Mouse (Mus musculus) liver, embryonic 11.5 days (tissue): Measurements from ENCODE around the gene Pprc1. TPM values are rescaled to one million over a fixed set of nuclear protein-coding genes. Genes with fewer than 3 reads are reported as not detected.
A peak's percentile ranks its signal among the peaks of the same experiment; 100 is the strongest.

Experiments
- ATAC-seq: fragments of 200-750 bp; cut with Nextera tagmentation; replicated peaks from 2 replicates; pipeline ENCODE4 v1.8.0; 2017; ENCODE audit warnings: moderate number of reproducible peaks, mild to moderate bottlenecking, moderate TSS enrichment, moderate library complexity; ENCODE audit not compliant: low FRiP score
- DNase-seq: peaks from one replicate; pipeline ENCODE4 v3.0.0-alpha.2; 2017; ENCODE audit warnings: low spot score
- H3K27ac ChIP-seq: fragments of 300-500 bp; sonication (generic); 2 replicates; pipeline ENCODE4 v1.5.1; 2014; ENCODE audit warnings: mild to moderate bottlenecking, low read depth, low read length, control low read depth
- H3K27me3 ChIP-seq: fragments of 300-500 bp; sonication (generic); replicated peaks from 2 replicates; pipeline ENCODE4 v1.6.1; 2014; ENCODE audit warnings: low read length, mixed read lengths; ENCODE audit not compliant: control insufficient read depth, insufficient read depth
- H3K36me3 ChIP-seq: fragments of 300-500 bp; sonication (generic); 2 replicates; pipeline ENCODE4 v1.6.1; 2014; ENCODE audit warnings: mild to moderate bottlenecking, low read length, moderate library complexity, mixed read lengths; ENCODE audit not compliant: control insufficient read depth, insufficient read depth
- H3K4me1 ChIP-seq: fragments of 300-500 bp; sonication (generic); replicated peaks from 2 replicates; pipeline ENCODE4 v1.6.1; 2014; ENCODE audit warnings: low read length, mixed read lengths; ENCODE audit not compliant: control insufficient read depth, insufficient read depth
- H3K4me2 ChIP-seq: fragments of 300-500 bp; sonication (generic); 2 replicates; pipeline ENCODE4 v1.6.1; 2014; ENCODE audit warnings: mild to moderate bottlenecking, control low read depth, moderate library complexity
- H3K4me3 ChIP-seq: fragments of 300-500 bp; sonication (generic); 2 replicates; pipeline ENCODE4 v1.5.1; 2014; ENCODE audit warnings: low read depth, low read length, control low read depth
- H3K9ac ChIP-seq: fragments of 300-500 bp; sonication (generic); 2 replicates; pipeline ENCODE4 v1.6.1; 2014; ENCODE audit warnings: low read depth, low read length, control low read depth
- H3K9me3 ChIP-seq: fragments of 300-500 bp; sonication (generic); 2 replicates; pipeline ENCODE4 v1.6.1; 2016; ENCODE audit warnings: low read length, inconsistent platforms, mixed read lengths; ENCODE audit not compliant: control insufficient read depth
- WGBS: fragments of 180-500 bp; shearing (Covaris S2); extraction: QIAGEN DNeasy Blood & Tissue Kit; methylation state at CpG from one replicate; pipeline ENCODE4 v1.1.7; 2014; 5-methylcytosine and 5-hydroxymethylcytosine counted together
- polyA plus RNA-seq: library from polyadenylated mRNA; unstranded; fragments of >200 nt; fragmentation: Nextera tagmentation; extraction: Ambion mirVana; gene quantifications from 2 replicates; pipeline ENCODE4 v1.2.1, GENCODE M21; 2014

Pprc1 gene
- polyA plus RNA-seq, 1 experiment from 2014 or later = 73.2 TPM

- ATAC-seq (no peak), DNase-seq (no peak)
- 19% methylated on average over 13 of the region's 13 CpGs for WGBS
- H3K9me3 ChIP-seq = no peaks in the 10 kb centered on the region
- H3K4me1 ChIP-seq = peaks cover 57% of the 10 kb centered on the region
- peak overlapping the region; percentile 96 for H3K9ac ChIP-seq
- peaks cover 35% of the 10 kb centered on the region for H3K36me3 ChIP-seq
- peak overlapping the region; percentile 98 for H3K27ac ChIP-seq
- H3K4me2 ChIP-seq = peak overlapping the region; percentile 92
- peak overlapping the region; percentile 95 for H3K4me3 ChIP-seq
- H3K27me3 ChIP-seq = no peaks in the 10 kb centered on the region
Observed at GRCm38 (mm10) chr19:46037925-46038850, 6.5 kb upstream of the Pprc1 start.

GRCm38 (mm10) chr19:46038851-46039260 lies 5.8 kb upstream of the Pprc1 start:
- peaks cover 28% of the 10 kb centered on the region for H3K36me3 ChIP-seq
- WGBS = 2% methylated on average over 12 of the region's 17 CpGs
- DNase-seq = no peak
- ATAC-seq = no peak
- peak overlapping the region; percentile 96 for H3K9ac ChIP-seq
- H3K9me3 ChIP-seq = no peaks in the 10 kb centered on the region
- peak overlapping the region; percentile 98 for H3K27ac ChIP-seq
- H3K4me3 ChIP-seq = peak overlapping the region; percentile 95
- peaks cover 64% of the 10 kb centered on the region for H3K4me1 ChIP-seq
- H3K27me3 ChIP-seq = no peaks in the 10 kb centered on the region
- H3K4me2 ChIP-seq = peak overlapping the region; percentile 92

GRCm38 (mm10) chr19:46039478-46039877 lies 5.2 kb upstream of the Pprc1 start:
- H3K9me3 ChIP-seq = no peaks in the 10 kb centered on the region
- peaks cover 22% of the 10 kb centered on the region for H3K36me3 ChIP-seq
- peak overlapping the region; percentile 98 for H3K27ac ChIP-seq
- peak overlapping the region; percentile 95 for H3K4me3 ChIP-seq
- H3K27me3 ChIP-seq = no peaks in the 10 kb centered on the region
- H3K4me2 ChIP-seq = peak overlapping the region; percentile 92
- peak; percentile 90 for DNase-seq
- ATAC-seq = peak; percentile 72
- peaks cover 68% of the 10 kb centered on the region for H3K4me1 ChIP-seq
- WGBS = 2% methylated on average over 28 of the region's 30 CpGs
- H3K9ac ChIP-seq = peak overlapping the region; percentile 96

DNA sequence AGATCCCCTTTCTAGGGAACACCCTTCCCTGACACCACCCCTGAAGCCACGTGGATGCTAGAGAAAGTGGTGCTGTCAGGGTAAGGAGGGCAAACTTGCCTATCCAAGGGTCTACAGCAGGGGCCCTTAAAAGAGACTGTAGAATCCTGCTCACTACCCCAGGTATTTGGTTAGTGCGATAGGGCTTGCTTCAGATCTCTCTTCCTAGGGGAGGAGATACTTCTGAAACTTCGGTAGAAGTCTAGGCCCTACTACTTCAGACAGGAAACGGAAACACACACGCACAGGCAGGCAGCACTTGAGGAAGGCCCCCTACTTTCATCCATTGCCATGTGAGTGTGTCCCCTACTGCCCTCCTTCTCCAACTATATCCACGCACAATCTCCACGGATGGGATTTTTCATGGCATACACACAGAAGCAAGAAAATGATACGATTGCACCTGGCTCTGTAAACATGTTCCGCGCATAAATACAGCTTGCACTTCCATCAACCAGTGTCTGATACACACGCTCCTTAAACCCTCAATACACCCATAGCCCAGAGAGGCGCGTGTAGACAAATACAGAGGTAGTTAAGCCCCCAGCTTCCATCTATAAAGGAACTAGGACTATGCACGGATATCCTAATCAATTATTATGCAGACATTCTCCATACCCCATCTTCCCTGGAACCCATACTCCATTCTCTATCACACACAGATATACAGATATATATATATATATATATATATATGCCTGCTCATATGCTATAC lies 4.4 kb upstream of the Pprc1 start:
- peak overlapping the region; percentile 98 for H3K27ac ChIP-seq
- 40% methylated on average over 14 of the region's 14 CpGs for WGBS
- H3K4me2 ChIP-seq = peak overlapping the region; percentile 92
- no peak for ATAC-seq
- peaks cover 14% of the 10 kb centered on the region for H3K36me3 ChIP-seq
- peak overlapping the region; percentile 95 for H3K4me3 ChIP-seq
- no peak for DNase-seq
- H3K9ac ChIP-seq = peak overlapping the region; percentile 96
- no peaks in the 10 kb centered on the region for H3K27me3 ChIP-seq
- no peaks in the 10 kb centered on the region for H3K9me3 ChIP-seq
- H3K4me1 ChIP-seq = peaks cover 65% of the 10 kb centered on the region

GRCm38 (mm10) chr19:46041299-46041932 lies 3.3 kb upstream of the Pprc1 start:
- ATAC-seq (no peak), DNase-seq (no peak)
- H3K9ac ChIP-seq = peak overlapping the region; percentile 61
- H3K27me3 ChIP-seq = no peaks in the 10 kb centered on the region
- H3K4me3 ChIP-seq = peak overlapping the region; percentile 97
- peaks cover 3% of the 10 kb centered on the region; the same call in 1 of the 2 replicates for H3K36me3 ChIP-seq
- H3K9me3 ChIP-seq = no peaks in the 10 kb centered on the region
- 40% methylated on average over 7 of the region's 7 CpGs for WGBS
- peak overlapping the region; percentile 92 for H3K4me2 ChIP-seq
- H3K4me1 ChIP-seq = peaks cover 68% of the 10 kb centered on the region
- peak overlapping the region; percentile 98 for H3K27ac ChIP-seq

DNA sequence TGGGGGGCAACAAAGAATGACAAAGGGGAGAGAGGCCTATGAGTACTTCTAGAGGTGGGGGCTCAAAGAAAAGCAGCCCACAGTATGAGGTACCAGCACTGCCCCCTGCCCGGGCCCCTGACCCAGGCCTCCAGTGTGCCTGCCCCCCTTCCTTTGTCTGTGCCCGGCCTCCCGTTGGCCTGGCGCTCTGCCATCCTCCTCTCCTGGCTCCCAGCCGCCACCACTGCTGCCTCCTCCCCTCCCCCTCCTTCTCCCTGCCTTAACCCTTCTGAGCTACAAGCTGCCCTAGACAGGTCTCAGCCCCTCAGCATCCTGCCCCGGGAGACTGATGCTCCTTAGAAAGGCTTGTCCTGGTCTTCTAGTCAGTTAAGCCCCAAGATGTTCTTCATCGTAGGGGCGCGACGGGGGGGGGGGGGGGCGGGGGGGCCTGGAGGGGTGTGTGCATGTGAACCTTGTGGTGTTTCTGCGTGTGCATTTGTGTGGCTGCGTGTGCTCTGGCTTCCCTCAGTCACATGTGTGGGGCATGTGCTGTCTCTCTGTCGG lies 2.7 kb upstream of the Pprc1 start:
- H3K9ac ChIP-seq = peak overlapping the region; percentile 61
- peak overlapping the region; percentile 98 for H3K27ac ChIP-seq
- DNase-seq (no peak), ATAC-seq (0 out of 2 replicates have a peak, but pooled peaks have one; percentile 4)
- no peaks in the 10 kb centered on the region for H3K27me3 ChIP-seq
- peak overlapping the region; percentile 92 for H3K4me2 ChIP-seq
- H3K9me3 ChIP-seq = no peaks in the 10 kb centered on the region
- 3% methylated on average over 12 of the region's 14 CpGs for WGBS
- H3K36me3 ChIP-seq = peaks cover 2% of the 10 kb centered on the region; the same call in 1 of the 2 replicates
- peak overlapping the region; percentile 97 for H3K4me3 ChIP-seq
- peaks cover 71% of the 10 kb centered on the region for H3K4me1 ChIP-seq

DNA sequence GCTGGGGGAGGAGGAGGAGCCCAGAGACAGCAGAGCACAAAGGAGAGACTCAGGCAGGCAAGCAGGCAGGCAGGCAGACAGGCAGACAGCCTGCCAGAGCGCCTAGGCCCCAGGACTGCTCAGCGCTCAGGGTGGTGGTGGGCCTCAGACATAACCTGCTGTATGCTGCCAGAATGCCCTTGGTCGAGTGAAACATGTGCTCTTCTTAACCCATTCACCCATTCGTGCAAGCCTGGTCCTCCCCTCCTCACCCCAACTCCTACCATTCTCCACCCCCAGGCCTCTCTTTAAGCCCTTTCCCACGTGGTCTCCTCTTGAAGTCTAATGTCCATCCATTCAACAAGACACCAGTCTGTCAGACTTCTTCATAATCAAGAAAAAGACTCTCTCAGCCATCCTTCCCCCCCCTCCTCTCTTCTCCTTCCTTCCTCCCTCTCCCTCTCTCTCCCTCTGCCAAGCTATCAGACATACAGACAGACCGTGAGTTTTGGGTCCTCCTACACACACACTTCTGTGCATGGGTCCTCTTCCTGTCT lies 2.1 kb upstream of the Pprc1 start:
- H3K27me3 ChIP-seq = no peaks in the 10 kb centered on the region
- peak overlapping the region; percentile 92 for H3K4me2 ChIP-seq
- H3K27ac ChIP-seq = peak overlapping the region; percentile 98
- no peak for DNase-seq
- H3K9ac ChIP-seq = peak overlapping the region; percentile 61
- peaks cover 73% of the 10 kb centered on the region for H3K4me1 ChIP-seq
- 0 out of 2 replicates have a peak, but pooled peaks have one; percentile 16 for ATAC-seq
- peaks cover 2% of the 10 kb centered on the region; the same call in 1 of the 2 replicates for H3K36me3 ChIP-seq
- no peaks in the 10 kb centered on the region for H3K9me3 ChIP-seq
- WGBS = 9% methylated on average over 6 of the region's 6 CpGs
- peak overlapping the region; percentile 97 for H3K4me3 ChIP-seq

GRCm38 (mm10) chr19:46043380-46043779 lies 1.3 kb upstream of the Pprc1 start:
- Histone ChIP-seq H3K4me3 (peak overlapping the region; percentile 97), H3K9ac (peak overlapping the region; percentile 44)
- no peak for ATAC-seq

More at GRCm38 (mm10) chr19:46043380-46043779, 1.3 kb upstream of the Pprc1 start:
- H3K36me3 ChIP-seq = peaks cover 2% of the 10 kb centered on the region; the same call in 1 of the 2 replicates
- H3K9me3 ChIP-seq = no peaks in the 10 kb centered on the region
- H3K4me2 ChIP-seq = peak overlapping the region; percentile 92
- WGBS = 62% methylated on average over 7 of the region's 7 CpGs
- H3K4me1 ChIP-seq = peaks cover 69% of the 10 kb centered on the region
- H3K27ac ChIP-seq = peak overlapping the region; percentile 98; the same call in 1 of the 2 replicates
- no peaks in the 10 kb centered on the region for H3K27me3 ChIP-seq
- DNase-seq = no peak
